Mouse (Mus musculus) myocyte (in vitro differentiated cells): ENCODE results near the gene Arhgap23. TPM values are rescaled to one million over a fixed set of nuclear protein-coding genes. Genes with fewer than 3 reads are reported as not detected.

Experiments
- H3K27me3 ChIP-seq: one replicate; pipeline ENCODE4 v1.6.1; 2011; ENCODE audit not compliant: control insufficient read depth, insufficient read depth, insufficient read length
- H3K36me3 ChIP-seq: one replicate; pipeline ENCODE4 v1.6.1; 2011; ENCODE audit not compliant: control insufficient read depth, insufficient read depth
- H3K4me2 ChIP-seq: one replicate; pipeline ENCODE4 v1.6.1; 2011; ENCODE audit warnings: low read depth, control low read depth
- H3K4me3 ChIP-seq: one replicate; pipeline ENCODE4 v1.5.1; 2011; ENCODE audit warnings: mild to moderate bottlenecking, control low read depth, moderate library complexity
- H3K79me2 ChIP-seq: one replicate; pipeline ENCODE4 v1.6.1; 2011; ENCODE audit not compliant: control insufficient read depth, insufficient read depth
- H3ac ChIP-seq: one replicate; pipeline ENCODE4 v1.6.1; 2011; ENCODE audit not compliant: control insufficient read depth, insufficient read length
- CEBPB ChIP-seq: IDR thresholded peaks from 2 replicates; pipeline ENCODE4 v1.6.1; 2011; ENCODE audit warnings: mild to moderate bottlenecking, moderate library complexity; ENCODE audit not compliant: poor library complexity, insufficient read depth, severe bottlenecking
- E2F4 ChIP-seq: IDR thresholded peaks from one replicate; pipeline ENCODE4 v1.6.1; 2011; ENCODE audit warnings: mild to moderate bottlenecking, control low read depth, moderate library complexity; ENCODE audit not compliant: insufficient read depth
- MAX ChIP-seq: IDR thresholded peaks from one replicate; pipeline ENCODE4 v1.6.1; 2011; ENCODE audit warnings: low read depth, mild to moderate bottlenecking, control low read depth
- MYOD1 ChIP-seq, 3 experiments: IDR thresholded peaks; one replicate each; pipeline ENCODE4 v1.6.1; 2011; ENCODE audit warnings: control low read depth in 2 of 3, low read depth in 2 of 3, mild to moderate bottlenecking in 2 of 3, moderate library complexity in 1 of 3; ENCODE audit not compliant: insufficient read length in 2 of 3, control insufficient read depth in 1 of 3
- MYOG ChIP-seq, 3 experiments: IDR thresholded peaks; one replicate each; pipeline ENCODE4 v1.6.1; 2011; ENCODE audit warnings: control low read depth in 2 of 3, low read depth in 2 of 3, mild to moderate bottlenecking in 2 of 3; ENCODE audit not compliant: insufficient read length in 2 of 3, control insufficient read depth in 1 of 3, insufficient read depth in 1 of 3
- POLR2A ChIP-seq: IDR thresholded peaks from one replicate; pipeline ENCODE4 v1.6.1; 2011; ENCODE audit warnings: low read depth, mild to moderate bottlenecking, control low read depth, moderate library complexity; ENCODE audit not compliant: insufficient read length
- POLR2AphosphoS2 ChIP-seq: IDR thresholded peaks from one replicate; pipeline ENCODE4 v1.6.1; 2011; ENCODE audit warnings: low read depth, control low read depth; ENCODE audit not compliant: insufficient read length
- REST ChIP-seq: IDR thresholded peaks from one replicate; pipeline ENCODE4 v1.6.1; 2011; ENCODE audit warnings: mild to moderate bottlenecking, control low read depth, moderate library complexity; ENCODE audit not compliant: insufficient read depth, insufficient read length
- SRF ChIP-seq: IDR thresholded peaks from one replicate; pipeline ENCODE4 v1.6.1; 2011; ENCODE audit warnings: low read depth; ENCODE audit not compliant: control insufficient read depth, insufficient read length
- TCF12 ChIP-seq: IDR thresholded peaks from one replicate; pipeline ENCODE4 v1.6.1; 2011; ENCODE audit warnings: mild to moderate bottlenecking, control low read depth; ENCODE audit not compliant: poor library complexity, insufficient read depth, severe bottlenecking
- TCF3 ChIP-seq: IDR thresholded peaks from one replicate; pipeline ENCODE4 v1.6.1; 2011; ENCODE audit warnings: low read depth, control low read depth; ENCODE audit not compliant: insufficient read length
- USF1 ChIP-seq: IDR thresholded peaks from one replicate; pipeline ENCODE4 v1.6.1; 2011; ENCODE audit warnings: low read depth, mild to moderate bottlenecking, control low read depth, moderate library complexity
- polyA plus RNA-seq: library from polyadenylated mRNA; unstranded; fragments of >200 nt; fragmentation: generic; extraction: Trizol; gene quantifications from one replicate; pipeline ENCODE4 v1.2.1, GENCODE M21; 2012; ENCODE audit warnings: missing spikeins

Arhgap23 gene
- polyA plus RNA-seq, 1 experiment: 41.9 TPM

DNA sequence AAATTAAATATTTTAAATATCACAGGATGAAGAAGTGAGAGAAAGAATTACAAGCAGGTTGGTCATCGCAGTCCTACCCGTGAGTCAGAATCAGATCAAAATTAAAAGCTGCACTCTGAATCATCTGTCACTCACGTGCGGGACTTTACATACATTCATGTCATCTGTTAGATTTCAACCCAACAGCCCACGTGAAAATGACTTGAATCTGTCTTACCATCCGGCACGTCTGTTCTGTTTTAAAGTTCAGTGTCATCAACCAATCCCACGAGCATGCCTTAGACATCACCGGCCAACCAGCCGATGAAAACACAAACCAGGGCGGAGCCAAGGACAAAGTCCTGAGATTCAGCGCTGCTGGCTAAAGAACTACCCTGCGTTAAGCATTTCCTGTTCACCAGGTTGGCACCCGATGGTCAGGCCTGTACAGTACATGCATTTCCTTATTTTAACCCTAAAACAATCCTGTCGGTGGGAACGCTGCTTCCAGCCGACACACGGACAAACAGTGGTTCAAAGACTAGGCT is 113.0 kb downstream of the Arhgap23 start:
- H3ac ChIP-seq: no peak overlapping the region
- H3K79me2 ChIP-seq: no peaks in the 10 kb centered on the region
- H3K4me3 ChIP-seq: no peak overlapping the region
- H3K4me2 ChIP-seq: no peak overlapping the region
- TF ChIP-seq CEBPB (no peak), MAX (no peak), TCF3 (no peak), MYOD1 (IDR thresholded peaks at IDR 0.05; ENCODE audit: control insufficient read depth in 1 of 3, insufficient read length in 2 of 3, low read depth in 2 of 3) (no peak), POLR2A (no peak), USF1 (no peak), REST (no peak)
- H3K27me3 ChIP-seq: peaks cover 43% of the 10 kb centered on the region
- no peaks in the 10 kb centered on the region for H3K36me3 ChIP-seq

DNA sequence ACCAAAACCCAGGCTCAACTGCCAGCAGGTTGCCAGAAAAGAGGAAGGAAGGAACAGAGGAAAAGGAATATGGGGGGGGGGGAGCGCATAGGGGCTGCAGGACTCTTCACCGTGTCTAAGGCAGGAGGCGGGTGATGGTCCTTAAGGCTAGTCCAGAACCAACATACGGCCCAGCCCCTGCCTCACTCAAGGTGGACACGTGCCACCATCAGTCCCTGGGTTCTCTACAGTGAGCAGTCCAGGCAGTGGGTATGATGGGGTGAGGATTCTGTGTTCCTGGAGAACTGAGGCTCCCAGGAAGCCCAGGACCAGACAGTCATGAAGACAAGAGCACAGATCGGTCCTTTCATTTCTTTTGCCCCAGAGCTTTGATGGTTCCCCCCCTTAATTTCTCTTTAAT is 114.7 kb downstream of the Arhgap23 start:
- H3K79me2 ChIP-seq: no peaks in the 10 kb centered on the region
- no peak overlapping the region for H3ac ChIP-seq
- peaks cover 60% of the 10 kb centered on the region for H3K27me3 ChIP-seq
- H3K4me3 ChIP-seq: no peak overlapping the region
- H3K4me2 ChIP-seq: no peak overlapping the region
- TF ChIP-seq REST: no peak
- H3K36me3 ChIP-seq: no peaks in the 10 kb centered on the region

DNA sequence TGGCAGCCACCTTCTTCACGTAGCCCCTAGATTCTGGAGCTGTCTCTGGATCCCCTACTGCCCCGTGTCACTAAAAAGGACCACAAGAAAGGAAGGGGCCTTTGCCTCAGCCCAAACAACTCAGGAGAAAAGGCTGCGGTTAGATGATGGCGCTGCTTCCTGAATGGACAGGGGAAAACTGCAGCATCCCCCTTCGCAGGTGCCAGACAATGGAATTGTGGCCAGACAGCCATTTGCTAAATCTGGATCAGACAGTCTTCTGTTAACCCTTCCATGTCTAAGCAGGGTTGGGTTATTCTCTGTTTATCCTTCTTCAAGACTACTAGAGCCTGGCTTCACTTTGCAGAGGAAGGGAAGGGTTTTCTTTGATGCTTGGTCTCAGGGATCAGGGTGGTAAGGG is 115.6 kb downstream of the Arhgap23 start:
- no peak overlapping the region for H3K4me3 ChIP-seq
- H3K36me3 ChIP-seq: no peaks in the 10 kb centered on the region
- no peak overlapping the region for H3ac ChIP-seq
- H3K79me2 ChIP-seq: no peaks in the 10 kb centered on the region
- TF ChIP-seq POLR2AphosphoS2 (no peak), CEBPB (no peak), USF1 (no peak), E2F4 (no peak), MAX (no peak), SRF (no peak), POLR2A (no peak)
- H3K4me2 ChIP-seq: no peak overlapping the region
- peaks cover 69% of the 10 kb centered on the region for H3K27me3 ChIP-seq

DNA sequence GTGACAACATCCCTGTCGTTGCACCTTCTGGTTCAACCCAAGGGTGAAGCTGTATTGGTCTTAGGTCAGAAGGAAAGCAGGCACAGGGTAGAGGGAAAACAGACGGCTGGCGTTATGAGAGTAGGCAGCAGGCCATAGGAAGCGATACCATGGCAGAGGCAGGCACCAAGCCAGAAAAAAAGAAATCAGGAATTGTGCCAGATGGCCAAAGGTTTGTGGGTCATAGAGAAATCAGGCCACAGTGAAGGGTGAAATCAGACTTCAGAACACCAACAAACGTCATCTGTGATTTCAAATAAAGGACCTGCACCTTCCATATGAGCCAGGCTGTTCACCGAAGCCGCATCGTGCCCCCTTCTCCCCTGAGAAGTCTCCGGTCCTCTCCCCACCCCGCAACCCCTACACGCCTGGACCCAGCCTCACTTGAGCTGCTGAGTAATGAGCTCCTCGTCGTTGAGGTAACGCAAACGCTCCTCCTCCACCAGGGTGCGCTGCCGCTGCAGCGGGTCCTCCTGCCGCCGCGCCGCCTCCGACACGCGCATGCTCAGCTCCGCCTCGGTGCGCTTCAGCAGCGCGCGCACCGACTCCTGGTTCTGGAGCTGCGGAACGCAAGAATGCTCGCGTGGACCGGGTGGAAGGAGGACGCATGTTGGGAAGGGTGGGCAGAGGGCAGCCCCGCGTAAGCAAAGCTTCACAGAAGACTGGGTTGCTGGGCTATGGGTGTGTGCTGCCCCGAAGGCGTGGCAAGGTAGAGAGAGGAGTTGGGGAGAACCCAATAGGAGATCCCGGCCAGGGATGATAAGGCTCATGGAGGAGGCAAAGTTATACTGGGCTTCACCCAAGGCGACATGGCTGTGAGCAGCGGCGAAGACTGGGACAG is 116.3 kb downstream of the Arhgap23 start:
- H3K4me2 ChIP-seq: peak overlapping the region; percentile 100
- H3K79me2 ChIP-seq: no peaks in the 10 kb centered on the region
- H3K27me3 ChIP-seq: peaks cover 71% of the 10 kb centered on the region
- H3K36me3 ChIP-seq: no peaks in the 10 kb centered on the region
- H3K4me3 ChIP-seq: no peak overlapping the region
- no peak for TF ChIP-seq CEBPB
- TF ChIP-seq SRF: no peak
- TF ChIP-seq TCF3: no peak
- TF ChIP-seq POLR2AphosphoS2: no peak
- TF ChIP-seq MYOD1 (IDR thresholded peaks at IDR 0.05; ENCODE audit: control insufficient read depth in 1 of 3, insufficient read length in 2 of 3, low read depth in 2 of 3): peak in 1 of 3 experiments; percentile 42
- no peak overlapping the region for H3ac ChIP-seq

DNA sequence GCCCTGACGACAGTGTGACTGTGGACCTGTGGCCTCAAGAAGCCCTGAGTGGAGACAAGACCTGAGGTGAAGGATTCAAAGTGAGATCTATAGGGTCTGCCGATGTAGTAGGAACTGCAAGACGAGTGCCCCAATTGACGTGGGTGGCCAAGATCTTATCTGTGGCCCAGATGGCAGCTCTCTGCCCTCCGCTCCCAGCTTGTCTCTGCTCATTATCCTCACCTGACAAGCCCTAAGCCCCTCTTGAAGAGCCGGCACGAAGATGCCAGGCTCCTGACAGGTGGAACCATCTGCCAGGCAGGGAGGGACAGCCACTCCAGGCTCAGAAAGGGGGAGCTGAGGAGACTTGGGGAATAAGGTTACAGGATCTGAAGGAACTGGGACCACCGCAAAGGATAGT is 117.0 kb downstream of the Arhgap23 start:
- peak overlapping the region; percentile 100 for H3K4me2 ChIP-seq
- no peaks in the 10 kb centered on the region for H3K36me3 ChIP-seq
- peaks cover 77% of the 10 kb centered on the region for H3K27me3 ChIP-seq
- TF ChIP-seq TCF3 (no peak), MYOD1 (IDR thresholded peaks at IDR 0.05; ENCODE audit: control insufficient read depth in 1 of 3, insufficient read length in 2 of 3, low read depth in 2 of 3) (no peak), E2F4 (no peak), MAX (no peak), CEBPB (no peak)
- H3K79me2 ChIP-seq: no peaks in the 10 kb centered on the region
- H3K4me3 ChIP-seq: no peak overlapping the region
- no peak overlapping the region for H3ac ChIP-seq

DNA sequence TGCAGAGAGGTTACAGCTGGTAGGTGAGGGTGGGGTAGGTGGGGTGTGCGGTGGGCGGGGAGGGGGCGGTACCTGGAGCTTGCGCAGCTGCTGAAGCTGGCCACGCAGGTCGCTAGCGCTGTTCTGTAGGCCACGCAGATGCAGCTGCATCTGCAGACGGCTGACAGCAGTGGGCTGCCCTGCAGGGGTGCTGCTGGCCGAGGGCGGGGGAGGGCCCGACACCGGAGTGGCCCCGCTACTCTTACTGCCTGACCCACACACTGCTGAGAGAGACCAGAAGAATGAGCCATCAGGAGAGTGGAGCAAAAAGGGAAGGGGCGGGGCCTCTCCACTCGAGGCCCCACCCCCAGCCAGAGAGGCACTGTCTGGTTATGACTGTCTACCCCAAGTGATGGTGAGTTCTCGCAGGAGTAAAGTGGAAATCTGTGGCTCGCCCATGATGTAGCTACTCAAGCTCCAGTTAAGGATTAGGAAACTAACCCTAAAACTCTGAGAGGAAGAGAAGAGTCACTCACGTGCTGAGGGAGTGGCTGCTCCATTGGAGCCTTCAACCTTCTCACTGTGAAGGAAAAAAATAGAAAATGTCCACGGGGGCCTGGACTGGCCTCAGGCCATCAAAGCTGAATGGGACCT is 117.7 kb downstream of the Arhgap23 start:
- peaks cover 84% of the 10 kb centered on the region for H3K27me3 ChIP-seq
- no peak overlapping the region for H3K4me2 ChIP-seq
- H3ac ChIP-seq: no peak overlapping the region
- no peaks in the 10 kb centered on the region for H3K36me3 ChIP-seq
- H3K79me2 ChIP-seq: no peaks in the 10 kb centered on the region
- no peak overlapping the region for H3K4me3 ChIP-seq
- TF ChIP-seq MYOG (IDR thresholded peaks at IDR 0.05; ENCODE audit: control insufficient read depth in 1 of 3, insufficient read depth in 1 of 3, insufficient read length in 2 of 3, low read depth in 2 of 3) (no peak), USF1 (no peak), TCF3 (no peak), SRF (no peak), CEBPB (no peak), TCF12 (no peak), REST (no peak), E2F4 (no peak), MAX (no peak), POLR2AphosphoS2 (no peak), MYOD1 (IDR thresholded peaks at IDR 0.05; ENCODE audit: control insufficient read depth in 1 of 3, insufficient read length in 2 of 3, low read depth in 2 of 3) (no peak), POLR2A (no peak)
